Mouse (Mus musculus): ENCODE results near the gene Pald1. TPM values are rescaled to one million over a fixed set of nuclear protein-coding genes. Genes with fewer than 3 reads are reported as not detected.

Pald1 gene
- total RNA-seq, 1 experiment: 102 TPM

- no peaks in the 10 kb centered on the region for H3K9me3 ChIP-seq (ENCODE audit: control insufficient read depth, insufficient read depth, low read depth, low read length)
- no peak for DNase-seq (ENCODE audit: low read depth, low spot score)
- in situ Hi-C loops (cut with MboI; ENCODE audit: low sequenced_read_pairs in 2 of 2, unreplicated experiment in 2 of 2): no loop called here
- H3K36me3 ChIP-seq (ENCODE audit: control insufficient read depth, insufficient read depth, low read length, poor library complexity, severe bottlenecking): no peaks in the 10 kb centered on the region
- no peak overlapping the region for H3K27ac ChIP-seq (ENCODE audit: insufficient read depth, low read depth, low read length, poor library complexity, severe bottlenecking)
- H3K4me3 ChIP-seq (ENCODE audit: insufficient read depth in 1 of 2, low read depth in 1 of 2, low read length in 2 of 2, poor library complexity in 1 of 2, severe bottlenecking in 1 of 2): no peak overlapping the region
- no peak overlapping the region for H3K9ac ChIP-seq (ENCODE audit: insufficient read depth, low read depth, low read length, poor library complexity, severe bottlenecking)
- TF ChIP-seq CHD2 (IDR thresholded peaks at IDR 0.05; ENCODE audit: low read depth, low read length): no peak
- peaks cover 0 to 8% of the 10 kb centered on the region in 2 experiments; a peak in 3 of 4 replicates for H3K4me1 ChIP-seq (ENCODE audit: control insufficient read depth in 2 of 2, insufficient read depth in 2 of 2, low read length in 2 of 2, poor library complexity in 1 of 2)
Observed at GRCm38 (mm10) chr10:61389020-61389419, 5.7 kb upstream of the Pald1 start.

- in situ Hi-C loops (cut with MboI; ENCODE audit: low sequenced_read_pairs in 2 of 2, unreplicated experiment in 2 of 2): no loop called here
- no peak for DNase-seq (ENCODE audit: low read depth, low spot score)
- TF ChIP-seq HCFC1 (IDR thresholded peaks at IDR 0.05; ENCODE audit: borderline replicate concordance, insufficient read depth, low read length) (no peak), ZNF384 (IDR thresholded peaks at IDR 0.05; ENCODE audit: low read depth, low read length) (no peak), MAFK (IDR thresholded peaks at IDR 0.05; ENCODE audit: insufficient read depth, low read depth, low read length) (no peak), ZC3H11A (IDR thresholded peaks at IDR 0.05; ENCODE audit: borderline replicate concordance, low read depth, low read length) (no peak), CHD2 (IDR thresholded peaks at IDR 0.05; ENCODE audit: low read depth, low read length) (no peak)
- H3K27ac ChIP-seq (ENCODE audit: insufficient read depth, low read depth, low read length, poor library complexity, severe bottlenecking): no peak overlapping the region
- peaks cover 5 to 7% of the 10 kb centered on the region in 2 experiments; a peak in 3 of 4 replicates for H3K4me1 ChIP-seq (ENCODE audit: control insufficient read depth in 2 of 2, insufficient read depth in 2 of 2, low read length in 2 of 2, poor library complexity in 1 of 2)
- no peaks in the 10 kb centered on the region for H3K9me3 ChIP-seq (ENCODE audit: control insufficient read depth, insufficient read depth, low read depth, low read length)
- no peak overlapping the region for H3K9ac ChIP-seq (ENCODE audit: insufficient read depth, low read depth, low read length, poor library complexity, severe bottlenecking)
- H3K36me3 ChIP-seq (ENCODE audit: control insufficient read depth, insufficient read depth, low read length, poor library complexity, severe bottlenecking): no peaks in the 10 kb centered on the region
- no peak overlapping the region for H3K4me3 ChIP-seq (ENCODE audit: insufficient read depth in 1 of 2, low read depth in 1 of 2, low read length in 2 of 2, poor library complexity in 1 of 2, severe bottlenecking in 1 of 2)
Observed at GRCm38 (mm10) chr10:61386284-61386683, 3.0 kb upstream of the Pald1 start.

- Histone ChIP-seq H3K4me3 (ENCODE audit: insufficient read depth in 1 of 2, low read depth in 1 of 2, low read length in 2 of 2, poor library complexity in 1 of 2, severe bottlenecking in 1 of 2) (no peak overlapping the region), H3K36me3 (ENCODE audit: control insufficient read depth, insufficient read depth, low read length, poor library complexity, severe bottlenecking) (peaks cover 3% of the 10 kb centered on the region; the same call in 1 of the 2 replicates), H3K9ac (ENCODE audit: insufficient read depth, low read depth, low read length, poor library complexity, severe bottlenecking) (no peak overlapping the region), H3K4me1 (ENCODE audit: control insufficient read depth in 2 of 2, insufficient read depth in 2 of 2, low read length in 2 of 2, poor library complexity in 1 of 2) (peaks cover 10 to 18% of the 10 kb centered on the region in 2 experiments; a peak in 3 of 4 replicates), H3K9me3 (ENCODE audit: control insufficient read depth, insufficient read depth, low read depth, low read length) (no peaks in the 10 kb centered on the region), H3K27ac (ENCODE audit: insufficient read depth, low read depth, low read length, poor library complexity, severe bottlenecking) (no peak overlapping the region)
- no peak for TF ChIP-seq ZC3H11A (IDR thresholded peaks at IDR 0.05; ENCODE audit: borderline replicate concordance, low read depth, low read length)
- TF ChIP-seq ZNF384 (IDR thresholded peaks at IDR 0.05; ENCODE audit: low read depth, low read length): no peak
- TF ChIP-seq HCFC1 (IDR thresholded peaks at IDR 0.05; ENCODE audit: borderline replicate concordance, insufficient read depth, low read length): no peak
- no peak for TF ChIP-seq CHD2 (IDR thresholded peaks at IDR 0.05; ENCODE audit: low read depth, low read length)
- no peak for TF ChIP-seq MAFK (IDR thresholded peaks at IDR 0.05; ENCODE audit: insufficient read depth, low read depth, low read length)
- in situ Hi-C loops (cut with MboI; ENCODE audit: low sequenced_read_pairs in 2 of 2, unreplicated experiment in 2 of 2): no loop called here
- no peak for DNase-seq (ENCODE audit: low read depth, low spot score)
Observed at GRCm38 (mm10) chr10:61385174-61385573, 1.8 kb upstream of the Pald1 start.

- Histone ChIP-seq H3K4me1 (ENCODE audit: control insufficient read depth in 2 of 2, insufficient read depth in 2 of 2, low read length in 2 of 2, poor library complexity in 1 of 2) (peaks cover 10 to 33% of the 10 kb centered on the region in 2 experiments; a peak in 3 of 4 replicates), H3K27ac (ENCODE audit: insufficient read depth, low read depth, low read length, poor library complexity, severe bottlenecking) (no peak overlapping the region), H3K9ac (ENCODE audit: insufficient read depth, low read depth, low read length, poor library complexity, severe bottlenecking) (peak overlapping the region; percentile 77; the same call in 1 of the 2 replicates), H3K4me3 (ENCODE audit: insufficient read depth in 1 of 2, low read depth in 1 of 2, low read length in 2 of 2, poor library complexity in 1 of 2, severe bottlenecking in 1 of 2) (peak overlapping the region; percentile 87 to 89), H3K36me3 (ENCODE audit: control insufficient read depth, insufficient read depth, low read length, poor library complexity, severe bottlenecking) (peaks cover 11% of the 10 kb centered on the region), H3K9me3 (ENCODE audit: control insufficient read depth, insufficient read depth, low read depth, low read length) (no peaks in the 10 kb centered on the region)
- no peak for DNase-seq (ENCODE audit: low read depth, low spot score)
- TF ChIP-seq CHD2 (IDR thresholded peaks at IDR 0.05; ENCODE audit: low read depth, low read length) (no peak), MAFK (IDR thresholded peaks at IDR 0.05; ENCODE audit: insufficient read depth, low read depth, low read length) (no peak), HCFC1 (IDR thresholded peaks at IDR 0.05; ENCODE audit: borderline replicate concordance, insufficient read depth, low read length) (no peak), ZNF384 (IDR thresholded peaks at IDR 0.05; ENCODE audit: low read depth, low read length) (no peak), ZC3H11A (IDR thresholded peaks at IDR 0.05; ENCODE audit: borderline replicate concordance, low read depth, low read length) (no peak)
- in situ Hi-C loops (cut with MboI; ENCODE audit: low sequenced_read_pairs in 2 of 2, unreplicated experiment in 2 of 2): no loop called here
Observed at GRCm38 (mm10) chr10:61383715-61384047, 351 bp upstream of the Pald1 start.

- H3K27ac ChIP-seq (ENCODE audit: insufficient read depth, low read depth, low read length, poor library complexity, severe bottlenecking): peak overlapping the region; percentile 45
- no peak for DNase-seq (ENCODE audit: low read depth, low spot score)
- H3K9ac ChIP-seq (ENCODE audit: insufficient read depth, low read depth, low read length, poor library complexity, severe bottlenecking): peak overlapping the region; percentile 77
- in situ Hi-C loops (cut with MboI; ENCODE audit: low sequenced_read_pairs in 2 of 2, unreplicated experiment in 2 of 2): no loop called here
- TF ChIP-seq HCFC1 (IDR thresholded peaks at IDR 0.05; ENCODE audit: borderline replicate concordance, insufficient read depth, low read length) (no peak), MAFK (IDR thresholded peaks at IDR 0.05; ENCODE audit: insufficient read depth, low read depth, low read length) (no peak), ZNF384 (IDR thresholded peaks at IDR 0.05; ENCODE audit: low read depth, low read length) (no peak), CHD2 (IDR thresholded peaks at IDR 0.05; ENCODE audit: low read depth, low read length) (no peak), ZC3H11A (IDR thresholded peaks at IDR 0.05; ENCODE audit: borderline replicate concordance, low read depth, low read length) (no peak)
- peaks cover 10 to 41% of the 10 kb centered on the region in 2 experiments; a peak in 3 of 4 replicates for H3K4me1 ChIP-seq (ENCODE audit: control insufficient read depth in 2 of 2, insufficient read depth in 2 of 2, low read length in 2 of 2, poor library complexity in 1 of 2)
- H3K4me3 ChIP-seq (ENCODE audit: insufficient read depth in 1 of 2, low read depth in 1 of 2, low read length in 2 of 2, poor library complexity in 1 of 2, severe bottlenecking in 1 of 2): peak overlapping the region; percentile 87 to 89
- H3K36me3 ChIP-seq (ENCODE audit: control insufficient read depth, insufficient read depth, low read length, poor library complexity, severe bottlenecking): peaks cover 19% of the 10 kb centered on the region
- no peaks in the 10 kb centered on the region for H3K9me3 ChIP-seq (ENCODE audit: control insufficient read depth, insufficient read depth, low read depth, low read length)
Observed at GRCm38 (mm10) chr10:61382281-61382731, 1.0 kb downstream of the Pald1 start.

Data from ES-E14 (cell line).